Mouse (Mus musculus): ENCODE data around the gene Foxe1.

DNA sequence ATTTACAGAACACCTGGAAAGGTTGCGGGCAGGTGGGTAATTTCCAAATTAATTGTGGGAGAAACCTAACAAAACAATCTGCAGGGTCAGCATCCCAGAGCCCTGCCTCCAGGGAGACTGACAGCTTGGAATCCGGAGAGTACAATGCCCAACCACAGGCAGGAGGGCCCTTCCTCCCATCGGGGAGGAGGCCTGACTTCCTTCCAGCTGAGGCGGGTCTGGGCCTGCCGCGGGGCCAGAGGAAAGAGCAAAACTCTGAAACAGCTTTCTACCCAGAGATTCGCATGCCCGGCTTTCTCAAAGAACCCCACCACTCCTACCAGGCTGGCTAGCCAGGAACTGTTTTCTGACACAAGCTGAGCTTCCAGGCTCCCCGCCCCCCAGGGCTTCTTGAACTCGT, 9.6 kb downstream of the Foxe1 start:
- no peak for TF ChIP-seq CTCF (conservative IDR thresholded peaks at IDR 0.05; ENCODE audit: insufficient read depth, insufficient read length, low read depth, low read length)
- TF ChIP-seq POLR2A (IDR thresholded peaks at IDR 0.05; ENCODE audit: low read depth, low read length) = no peak

Data from kidney, adult 2 months (tissue).